Mouse (Mus musculus) cortical plate, adult 2 months (tissue): ENCODE results near the gene Tlr9. TPM values are rescaled to one million over a fixed set of nuclear protein-coding genes. Genes with fewer than 3 reads are reported as not detected.
A peak's percentile ranks its signal among the peaks of the same experiment; 100 is the strongest.

ENCODE experiments used
- H3K27ac ChIP-seq: fragments of 200-500 bp; 2 replicates; pipeline ENCODE4 v1.5.1; 2012; ENCODE audit warnings: low read length, control low read depth, inconsistent platforms; ENCODE audit not compliant: insufficient read depth
- H3K4me1 ChIP-seq: fragments of 200-500 bp; 2 replicates; pipeline ENCODE4 v1.6.1; 2011; ENCODE audit warnings: low read length; ENCODE audit not compliant: control insufficient read depth, insufficient read depth
- H3K4me3 ChIP-seq: fragments of 200-500 bp; 2 replicates; pipeline ENCODE4 v1.5.1; 2011; ENCODE audit warnings: mild to moderate bottlenecking, low read length, control low read depth; ENCODE audit not compliant: insufficient read depth
- CTCF ChIP-seq: fragments of 200-500 bp; IDR thresholded peaks from 2 replicates; pipeline ENCODE4 v1.5.1; 2011; ENCODE audit warnings: mild to moderate bottlenecking, control low read depth, low read length; ENCODE audit not compliant: insufficient read depth; ENCODE audit errors: extremely low read depth
- POLR2A ChIP-seq: fragments of 200-500 bp; IDR thresholded peaks from 2 replicates; pipeline ENCODE4 v1.6.1; 2011; ENCODE audit warnings: mild to moderate bottlenecking, low read length, control low read depth; ENCODE audit not compliant: insufficient read depth; ENCODE audit errors: extremely low read depth
- polyA plus RNA-seq: library from polyadenylated mRNA; depleted of rRNA; stranded (reverse); fragments of >200 nt; gene quantifications from 2 replicates; pipeline ENCODE4 v1.2.3, GENCODE M21; 2012; rRNA removed

Gene Tlr9
- polyA plus RNA-seq: 1.2 and 1.3 TPM in 2 replicates

DNA sequence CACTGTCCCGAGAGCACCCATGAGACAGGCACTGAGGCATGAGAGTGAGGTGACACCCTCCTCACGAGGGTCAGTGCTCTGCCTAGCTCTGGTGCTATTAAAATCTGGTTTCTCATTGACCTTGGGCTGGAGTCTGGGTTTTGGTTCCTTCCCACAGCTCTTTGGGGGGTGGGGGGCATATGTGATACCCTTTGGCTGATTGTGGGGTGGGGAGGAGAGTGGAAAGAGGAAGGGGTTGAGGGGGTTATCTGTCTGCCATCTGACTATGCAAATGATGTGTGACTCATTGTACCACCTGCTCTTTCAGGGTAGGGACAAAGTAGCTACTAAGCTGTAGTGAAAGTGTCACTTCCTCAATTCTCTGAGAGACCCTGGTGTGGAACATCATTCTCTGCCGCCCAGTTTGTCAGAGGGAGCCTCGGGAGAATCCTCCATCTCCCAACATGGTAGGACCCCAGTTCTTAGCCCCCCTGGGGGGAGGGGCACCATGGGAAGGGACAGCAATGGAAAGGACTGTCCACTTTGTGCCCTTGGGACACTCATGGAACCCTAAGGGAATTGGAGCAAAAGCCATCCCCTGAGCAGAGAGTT lies at the start of gene Tlr9:
Gene Tlr9 (plus strand): TSS at position 338 of the 591 bp plus-strand sequence.
- Histone ChIP-seq H3K27ac (no peak within 1 kb of the TSS), H3K4me1 (0 out of 2 replicates have a peak, but pooled peaks cover 2% of the 10 kb centered on the region), H3K4me3 (no peak within 1 kb of the TSS)
- no peak for TF ChIP-seq POLR2A
- no peak for TF ChIP-seq CTCF

GRCm38 (mm10) chr9:106173363-106173762 lies 49.0 kb upstream of the Tlr9 start:
- H3K4me3 ChIP-seq: peak overlapping the region; percentile 100; the same call in 1 of the 2 replicates
- peaks cover 6% of the 10 kb centered on the region for H3K4me1 ChIP-seq
- TF ChIP-seq POLR2A (no peak), CTCF (no peak)
- no peak overlapping the region for H3K27ac ChIP-seq

- TF ChIP-seq CTCF (no peak), POLR2A (no peak)
- H3K27ac ChIP-seq: no peak overlapping the region
- peaks cover 7% of the 10 kb centered on the region for H3K4me1 ChIP-seq
- no peak overlapping the region for H3K4me3 ChIP-seq
These were observed 46.7 kb upstream of the Tlr9 start for GRCm38 (mm10) chr9:106175552-106176200.

- Histone ChIP-seq H3K27ac (no peak overlapping the region), H3K4me1 (peaks cover 8% of the 10 kb centered on the region), H3K4me3 (no peak overlapping the region)
- TF ChIP-seq POLR2A (no peak), CTCF (no peak)
These were observed 45.6 kb upstream of the Tlr9 start for GRCm38 (mm10) chr9:106176769-106177168.

DNA sequence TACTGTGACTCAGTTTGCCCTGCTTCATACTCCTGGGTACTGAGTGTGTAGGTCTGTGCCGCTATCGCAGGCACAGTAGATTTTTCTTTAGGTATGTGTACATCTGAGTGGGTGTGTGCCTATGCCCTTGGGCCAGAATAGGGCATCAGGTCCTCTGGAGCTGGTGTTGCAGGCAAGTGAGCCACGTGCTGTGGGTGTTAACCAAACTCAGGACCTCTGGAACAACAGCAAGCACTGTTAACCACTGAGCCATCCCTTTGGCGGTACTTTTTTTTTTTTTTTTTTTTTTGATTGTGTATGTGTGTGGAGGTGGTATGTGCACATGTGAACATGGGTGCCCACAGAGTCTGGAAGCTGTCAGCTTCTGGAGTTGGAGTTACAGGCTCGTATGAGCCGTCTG lies 44.6 kb upstream of the Tlr9 start:
- no peak overlapping the region for H3K27ac ChIP-seq
- no peak overlapping the region for H3K4me3 ChIP-seq
- peaks cover 10% of the 10 kb centered on the region for H3K4me1 ChIP-seq
- TF ChIP-seq POLR2A (no peak), CTCF (no peak)

DNA sequence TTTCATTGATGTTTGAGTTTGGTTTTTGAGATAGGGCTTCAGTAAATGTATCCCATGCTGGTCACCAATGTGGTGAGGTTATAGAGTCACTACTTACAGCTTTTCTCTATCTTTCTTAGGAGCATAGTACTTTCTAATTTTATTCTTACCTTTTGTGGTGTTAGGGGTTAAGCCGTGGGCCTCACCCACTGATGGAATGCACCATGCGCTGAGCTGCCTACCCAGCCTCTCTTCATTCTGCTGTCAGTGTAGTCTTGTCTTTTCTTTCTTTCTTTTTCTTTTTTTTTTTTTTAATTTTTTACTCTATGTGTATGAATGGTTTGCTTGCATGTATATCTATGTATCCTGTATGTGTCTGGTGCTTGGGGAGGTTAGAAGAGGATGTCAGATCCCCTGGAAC lies 42.9 kb upstream of the Tlr9 start:
- TF ChIP-seq POLR2A (no peak), CTCF (no peak)
- Histone ChIP-seq H3K27ac (no peak overlapping the region), H3K4me1 (peaks cover 5% of the 10 kb centered on the region), H3K4me3 (no peak overlapping the region)

GRCm38 (mm10) chr9:106179964-106180363 lies 42.4 kb upstream of the Tlr9 start:
- peaks cover 5% of the 10 kb centered on the region for H3K4me1 ChIP-seq
- H3K27ac ChIP-seq: no peak overlapping the region
- H3K4me3 ChIP-seq: no peak overlapping the region
- TF ChIP-seq POLR2A: no peak
- no peak for TF ChIP-seq CTCF

GRCm38 (mm10) chr9:106182146-106182545 lies 40.3 kb upstream of the Tlr9 start:
- Histone ChIP-seq H3K4me3 (no peak overlapping the region), H3K4me1 (peaks cover 4% of the 10 kb centered on the region), H3K27ac (no peak overlapping the region)
- no peak for TF ChIP-seq CTCF

GRCm38 (mm10) chr9:106183996-106184395 lies 38.4 kb upstream of the Tlr9 start:
- H3K27ac ChIP-seq: no peak overlapping the region
- H3K4me1 ChIP-seq: peaks cover 4% of the 10 kb centered on the region; the same call in 1 of the 2 replicates
- TF ChIP-seq CTCF (no peak), POLR2A (no peak)
- no peak overlapping the region for H3K4me3 ChIP-seq

GRCm38 (mm10) chr9:106191355-106191754 lies 31.0 kb upstream of the Tlr9 start:
- TF ChIP-seq POLR2A: no peak
- TF ChIP-seq CTCF: no peak
- no peak overlapping the region for H3K4me3 ChIP-seq
- H3K4me1 ChIP-seq: 0 out of 2 replicates have a peak, but pooled peaks cover 3% of the 10 kb centered on the region
- H3K27ac ChIP-seq: no peak overlapping the region

- TF ChIP-seq CTCF (no peak), POLR2A (no peak)
- H3K27ac ChIP-seq: no peak overlapping the region
- no peak overlapping the region for H3K4me3 ChIP-seq
- 0 out of 2 replicates have a peak, but pooled peaks cover 3% of the 10 kb centered on the region for H3K4me1 ChIP-seq
These were observed 30.4 kb upstream of the Tlr9 start for GRCm38 (mm10) chr9:106192024-106192423.
